Mouse (Mus musculus): ENCODE measurements around the gene Tas2r130.
"Not testable (repeated sequence)": the region's sequence is repeated elsewhere in the genome, so short reads cannot be mapped to it uniquely, and the experiment has no call there.

Gene Tas2r130

DNA sequence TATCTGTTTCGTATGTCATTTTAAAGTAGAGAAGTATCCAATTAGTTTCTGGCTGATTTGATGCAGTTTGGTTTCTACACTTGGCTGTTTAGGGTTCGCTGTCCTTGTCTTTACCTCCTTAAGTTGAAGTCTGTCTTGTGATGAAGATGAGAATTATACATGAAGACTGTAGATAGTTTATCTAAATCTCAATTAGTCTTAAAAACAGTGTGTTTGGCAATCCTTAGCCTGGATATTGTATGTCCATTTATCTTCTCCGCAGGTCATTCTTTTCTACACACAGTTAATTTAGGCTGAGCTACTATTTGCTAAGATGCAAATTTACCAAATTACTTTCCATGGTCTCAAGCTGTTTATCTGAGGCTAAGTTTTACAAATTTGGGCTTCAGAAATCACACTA, at the start of gene Tas2r130:
TSS of gene Tas2r130 (minus strand) at position 101 of the 400 bp plus-strand sequence.
- DNase-seq (ENCODE audit: low spot score), result no peak

DNA sequence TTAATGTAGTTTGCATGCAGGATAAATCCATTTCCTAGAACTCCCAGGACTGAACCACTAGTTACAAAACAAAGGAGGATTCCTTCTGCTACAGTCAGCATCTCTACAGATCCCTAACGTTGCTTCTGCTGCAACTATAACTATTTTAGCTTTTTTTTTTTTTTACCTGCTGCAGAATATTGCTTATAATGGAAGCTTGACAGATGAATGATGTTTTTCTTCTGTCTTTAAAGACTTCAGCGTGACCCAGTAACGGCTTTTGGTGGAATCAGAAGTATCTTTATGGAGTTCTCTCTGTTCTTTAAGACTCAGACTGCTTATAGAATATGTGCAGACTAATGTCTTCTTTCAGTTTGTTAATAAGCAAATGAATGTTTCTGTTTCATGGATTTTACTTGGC, 48.1 kb upstream of the Tas2r130 start, which contains the start of gene Tas2r106:
TSS of gene Tas2r106 (minus strand) at position 101 of the 400 bp plus-strand sequence.
- DNase-seq (ENCODE audit: low spot score), result no peak

DNA sequence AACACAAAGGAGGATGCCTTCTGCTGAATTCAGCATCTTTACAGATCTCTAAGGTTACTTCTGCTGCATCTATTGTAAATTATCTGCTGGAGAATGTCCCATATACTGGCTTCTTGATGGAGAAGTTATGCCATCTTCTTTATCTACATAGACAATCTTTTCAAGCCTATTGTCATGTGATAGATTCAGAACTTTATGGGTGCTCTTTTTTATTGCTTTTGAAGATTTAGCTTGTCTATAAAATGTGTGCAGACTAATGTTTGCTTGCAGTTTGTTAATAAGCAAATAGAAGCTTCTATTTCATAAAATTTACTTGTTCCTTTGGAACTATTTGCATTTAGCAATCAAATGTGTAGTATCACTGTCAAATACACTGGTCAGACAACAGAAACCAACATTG, 29.3 kb upstream of the Tas2r130 start, which contains the start of gene Tas2r107:
TSS of gene Tas2r107 (minus strand) at position 101 of the 400 bp plus-strand sequence.
- no peak for DNase-seq (ENCODE audit: low spot score)

DNA sequence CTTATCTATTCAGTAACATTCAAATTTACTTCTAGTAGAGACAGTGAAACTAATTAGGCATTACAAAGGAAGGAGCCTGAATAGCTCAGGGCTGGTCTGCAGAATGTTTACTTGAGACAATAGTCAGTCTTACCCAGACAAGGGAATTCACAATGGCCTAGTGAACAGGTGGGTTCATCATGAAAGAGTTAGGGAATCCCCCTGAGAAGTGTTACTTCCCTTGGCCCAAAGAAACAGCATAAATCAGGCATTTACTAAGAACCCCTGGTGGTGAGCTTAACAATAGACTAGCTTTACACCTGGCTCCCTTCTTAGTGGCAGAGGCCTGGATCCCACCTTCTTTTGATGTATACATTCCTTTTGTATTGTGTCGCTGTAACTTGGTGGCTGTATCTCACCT, 20.8 kb downstream of the Tas2r130 start:
- not testable (repeated sequence) for DNase-seq (ENCODE audit: low spot score)

DNA sequence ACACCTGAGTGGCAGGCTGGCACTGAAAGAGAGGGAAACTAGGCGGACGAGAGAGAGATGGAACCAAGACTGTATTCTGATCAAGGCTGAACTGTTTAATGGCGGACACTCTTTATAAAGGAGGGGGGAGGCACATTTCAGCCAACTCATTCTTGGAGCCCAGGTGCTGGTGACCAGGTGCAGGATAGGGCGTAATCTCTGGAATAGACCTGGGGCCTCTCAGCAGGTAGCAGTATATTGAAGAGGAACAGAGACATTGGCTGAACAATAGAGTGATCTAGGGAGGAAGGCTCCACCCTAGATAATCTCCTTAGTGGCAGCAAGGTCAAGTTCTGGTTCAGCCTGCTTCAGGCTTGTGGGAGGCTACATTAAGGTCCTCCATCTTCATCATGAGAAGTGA, 25.9 kb downstream of the Tas2r130 start:
- DNase-seq (ENCODE audit: low spot score), result no peak
